Mouse (Mus musculus) heart, adult 10 weeks (tissue): ENCODE results near the gene Otud1. TPM values are rescaled to one million over a fixed set of nuclear protein-coding genes. Genes with fewer than 3 reads are reported as not detected.

ENCODE experiments used
- polyA plus RNA-seq: library from polyadenylated mRNA; stranded (reverse); fragments of 350-450 nt; fragmentation: Illumina TruSeq; extraction: RNeasy Lipid Tissue Mini Kit (QIAGEN cat#74804); gene quantifications from one replicate; pipeline ENCODE4 v1.2.3, GENCODE M21; 2014; ENCODE audit warnings: low read depth, low replicate concordance

The Otud1 gene
- 17.2 TPM for polyA plus RNA-seq

DNA sequence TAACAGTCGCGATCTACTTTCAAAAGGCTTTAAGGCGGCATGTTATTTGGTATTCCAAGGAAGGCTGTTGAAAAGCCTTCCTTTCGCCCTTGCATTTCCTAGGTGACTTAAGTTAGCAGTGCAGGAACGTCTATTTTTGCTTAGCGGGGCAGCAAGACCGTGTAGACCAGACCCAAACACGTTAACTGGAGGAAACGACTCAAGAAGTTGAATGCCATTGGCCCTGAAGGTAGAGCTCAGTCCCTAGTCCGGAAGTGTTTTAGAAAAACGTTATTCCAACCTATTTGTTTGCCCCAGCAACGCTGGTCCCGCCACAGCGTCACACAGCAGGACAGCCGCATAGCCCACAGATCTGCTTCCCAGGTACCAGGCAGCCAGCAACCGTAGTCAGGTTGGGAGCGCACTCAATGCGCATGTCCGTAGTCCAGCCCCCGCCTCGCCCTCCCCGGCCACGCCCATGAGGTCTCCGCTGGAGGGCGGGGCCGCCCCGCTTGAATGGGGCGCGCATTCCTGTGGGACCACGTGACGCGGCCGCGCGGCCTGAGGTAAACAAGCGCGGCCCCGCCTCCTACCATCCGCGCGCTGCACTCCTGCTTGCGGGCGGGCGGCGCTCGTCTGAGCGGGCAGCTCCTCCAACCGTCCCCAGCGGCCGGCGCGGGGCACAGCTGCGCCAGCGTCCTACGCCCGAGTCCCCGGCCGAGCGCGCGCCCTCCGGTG lies at the start of gene Otud1:
Otud1 (plus strand) TSS at position 595 of the 717 bp plus-strand sequence.

Other genes with a start within 250 kb of the Otud1 start
- not detected for gene Ptf1a, start 212.1 kb upstream of the Otud1 start, polyA plus RNA-seq
- gene 4921504E06Rik, start 103.8 kb upstream of the Otud1 start, polyA plus RNA-seq: not detected